Mouse (Mus musculus): ENCODE data around the gene Lrp5.

The Lrp5 gene

DNA sequence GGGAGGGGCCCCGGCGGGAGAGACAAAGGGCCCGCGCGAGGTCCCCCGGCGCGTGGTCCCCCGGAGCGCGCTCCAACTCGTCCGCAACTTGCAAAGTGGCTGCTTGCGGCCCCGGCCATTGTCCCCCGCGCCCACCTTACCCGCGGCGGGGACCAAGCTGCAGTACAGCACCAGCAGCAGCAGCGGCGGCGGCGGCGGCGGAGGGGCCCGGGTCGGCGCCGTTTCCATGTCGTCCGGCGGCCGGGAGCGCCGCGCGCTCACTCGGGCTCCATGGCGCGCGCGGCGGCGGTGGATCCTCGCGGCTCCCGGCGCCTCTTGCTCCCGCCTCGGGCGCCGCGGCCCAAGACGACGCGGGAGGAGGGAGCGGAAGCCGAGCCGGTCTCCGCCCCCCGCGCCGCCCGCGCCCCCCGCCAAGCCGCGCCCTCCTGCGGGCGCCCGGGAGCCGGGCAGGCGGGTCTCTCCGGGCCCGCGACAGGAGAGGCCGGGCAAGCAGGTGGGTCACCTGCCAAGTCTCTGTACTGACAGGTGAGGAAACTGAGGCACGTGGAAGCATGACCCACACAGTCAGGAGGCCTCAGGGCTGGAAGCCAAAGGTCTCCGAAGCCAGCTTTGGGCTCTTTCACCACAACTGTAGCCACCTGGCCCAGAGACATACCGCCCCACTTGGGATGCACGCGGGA lies at the start of gene Lrp5:
TSS of gene Lrp5 (minus strand) at position 350 of the 680 bp plus-strand sequence.
- DNase-seq (ENCODE audit: low spot score in 2 of 2), result no peak

DNA sequence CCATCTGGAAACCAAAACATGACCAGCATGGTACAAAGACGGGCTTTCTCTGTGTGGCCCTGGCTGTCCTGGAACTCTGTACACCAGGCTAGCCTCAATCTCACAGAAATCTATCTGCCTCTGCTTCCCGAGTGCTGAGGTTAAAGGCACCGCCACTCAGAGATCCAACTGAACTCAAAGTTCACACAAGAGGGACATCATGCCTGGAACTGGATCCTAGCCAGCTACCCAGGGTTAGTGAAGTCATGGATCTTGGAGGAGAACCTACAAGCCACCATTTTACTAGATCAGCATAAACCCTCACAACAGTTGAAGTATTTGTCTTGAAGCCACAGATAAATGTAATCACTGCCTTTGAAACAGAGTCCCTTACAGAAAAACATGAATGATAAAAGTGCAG lies 49.6 kb upstream of the Lrp5 start:
- no peak for DNase-seq (ENCODE audit: low spot score in 2 of 2)

DNA sequence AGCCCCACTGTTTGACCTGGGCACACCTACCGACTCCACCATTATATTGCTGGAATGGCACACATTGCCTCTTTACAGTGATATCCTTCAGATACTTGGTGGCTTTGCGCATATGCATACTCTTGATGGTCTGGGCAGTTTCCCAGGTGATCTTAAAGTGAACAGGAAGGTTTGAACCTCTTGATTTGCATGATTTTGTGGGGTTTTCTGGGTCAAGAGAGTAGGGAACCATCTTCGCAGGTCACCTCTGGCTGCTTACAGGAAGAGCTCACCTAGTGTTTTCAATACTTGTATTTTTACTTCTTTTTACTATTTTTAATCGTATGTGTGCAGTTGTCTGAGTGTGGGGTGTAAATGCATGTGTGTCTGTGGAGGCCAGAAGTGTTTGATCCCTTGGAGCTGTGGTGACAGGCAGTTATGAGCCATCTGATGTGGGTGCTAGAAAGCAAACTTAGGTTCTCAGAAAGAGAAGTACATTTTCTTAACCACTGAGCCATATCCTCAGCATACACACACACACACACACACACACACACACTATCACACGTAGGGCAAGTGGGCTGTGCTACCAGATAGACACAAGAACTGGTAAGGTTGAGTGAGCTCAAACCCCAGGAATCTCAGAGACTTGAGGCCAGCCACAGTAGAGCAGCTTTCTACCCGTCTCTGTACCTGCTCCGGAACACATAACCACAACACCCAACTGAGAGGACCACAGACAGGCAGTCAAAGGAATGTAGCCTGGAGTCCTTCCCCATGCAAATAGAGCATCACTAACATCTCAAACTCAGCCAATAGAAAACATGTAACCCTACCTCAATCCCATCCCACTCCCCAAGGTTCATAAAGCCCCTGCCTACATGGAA lies 44.6 kb upstream of the Lrp5 start:
- DNase-seq (ENCODE audit: low spot score in 2 of 2), result no peak

GRCm38 (mm10) chr19:3728901-3729300 lies 42.5 kb upstream of the Lrp5 start:
- no peak for DNase-seq (ENCODE audit: low spot score in 2 of 2)

GRCm38 (mm10) chr19:3724779-3725178 lies 38.4 kb upstream of the Lrp5 start:
- DNase-seq (ENCODE audit: low spot score in 2 of 2), result peak; percentile 71 to 76

DNA sequence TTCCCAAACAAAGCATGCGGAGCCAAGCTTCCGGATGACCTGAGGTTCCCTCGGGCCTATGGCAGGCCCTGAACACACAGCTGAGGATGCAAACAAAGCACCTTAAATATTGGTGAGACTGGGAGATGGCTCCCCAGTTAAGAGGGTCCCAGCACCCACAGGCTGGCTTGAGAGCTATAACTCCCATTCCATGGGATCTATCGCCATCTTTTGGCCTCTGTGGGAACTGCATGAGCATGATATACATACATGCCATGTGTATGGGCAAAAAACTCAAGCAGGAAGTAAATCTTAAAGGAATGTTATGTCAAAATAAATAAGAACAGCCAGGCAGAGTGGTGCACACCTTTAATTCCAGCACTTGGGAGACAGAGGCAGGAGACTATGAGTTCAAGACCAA lies 37.5 kb upstream of the Lrp5 start:
- no peak for DNase-seq (ENCODE audit: low spot score in 2 of 2)

DNA sequence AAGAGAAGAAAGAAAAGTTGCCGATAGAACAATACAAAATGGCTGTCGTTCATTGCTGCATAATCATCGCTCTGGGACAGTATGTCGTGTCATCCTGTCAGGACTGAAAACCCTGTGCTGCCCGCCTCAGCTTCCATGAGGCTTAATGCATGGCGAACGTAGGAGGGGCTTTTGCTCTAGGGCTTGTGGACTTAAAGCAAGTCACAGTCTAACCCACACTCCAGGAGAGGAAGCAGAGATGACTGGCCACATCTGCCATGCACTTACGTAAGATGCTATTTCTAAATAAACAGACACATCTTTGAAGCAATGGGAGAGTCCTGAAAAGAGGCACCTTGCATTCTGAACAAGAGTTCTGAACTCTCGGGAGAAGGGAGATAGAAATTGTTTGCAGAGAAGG lies 36.8 kb upstream of the Lrp5 start:
- DNase-seq (ENCODE audit: low spot score in 2 of 2), result no peak

- peak; percentile 38 to 66 for DNase-seq (ENCODE audit: low spot score in 2 of 2)
Observed at GRCm38 (mm10) chr19:3719362-3719891, 33.1 kb upstream of the Lrp5 start.

- DNase-seq (ENCODE audit: low spot score in 2 of 2), result peak; percentile 68 to 70
Observed at GRCm38 (mm10) chr19:3718481-3719361, 32.4 kb upstream of the Lrp5 start.

- DNase-seq (ENCODE audit: low spot score in 2 of 2), result no peak
Observed at GRCm38 (mm10) chr19:3714381-3714780, 28.0 kb upstream of the Lrp5 start.

GRCm38 (mm10) chr19:3710436-3710835 lies 24.1 kb upstream of the Lrp5 start:
- DNase-seq (ENCODE audit: low spot score in 2 of 2), result no peak

- no peak for DNase-seq (ENCODE audit: low spot score in 2 of 2)
Observed at GRCm38 (mm10) chr19:3709013-3709787, 22.8 kb upstream of the Lrp5 start.

- DNase-seq (ENCODE audit: low spot score in 2 of 2), result peak; percentile 98 to 100
Observed at GRCm38 (mm10) chr19:3708078-3709012, 22.0 kb upstream of the Lrp5 start, which contains the start of gene 1810055G02Rik. Gene 1810055G02Rik (plus strand): TSS chr19:3708293.

DNA sequence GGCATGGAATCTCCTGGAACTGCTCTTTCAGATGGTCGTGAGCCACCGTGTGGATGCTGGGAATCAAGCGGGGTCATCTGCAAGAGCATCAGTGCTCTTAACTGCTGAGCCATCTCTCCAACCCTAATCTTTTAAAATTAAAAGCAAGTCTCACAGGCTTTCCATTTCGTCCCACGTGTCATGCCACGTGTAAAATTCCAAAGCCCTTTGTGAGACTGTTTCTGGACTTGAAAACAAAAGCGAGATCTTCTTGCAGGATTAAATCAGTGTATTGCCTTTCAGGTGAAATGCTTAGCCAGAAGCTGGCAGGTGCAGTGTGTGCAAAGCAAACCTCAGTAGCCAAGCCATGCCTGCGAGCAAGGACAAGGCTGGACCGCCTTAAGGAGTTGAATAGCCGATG lies 21.2 kb upstream of the Lrp5 start:
- DNase-seq (ENCODE audit: low spot score in 2 of 2), result no peak

DNA sequence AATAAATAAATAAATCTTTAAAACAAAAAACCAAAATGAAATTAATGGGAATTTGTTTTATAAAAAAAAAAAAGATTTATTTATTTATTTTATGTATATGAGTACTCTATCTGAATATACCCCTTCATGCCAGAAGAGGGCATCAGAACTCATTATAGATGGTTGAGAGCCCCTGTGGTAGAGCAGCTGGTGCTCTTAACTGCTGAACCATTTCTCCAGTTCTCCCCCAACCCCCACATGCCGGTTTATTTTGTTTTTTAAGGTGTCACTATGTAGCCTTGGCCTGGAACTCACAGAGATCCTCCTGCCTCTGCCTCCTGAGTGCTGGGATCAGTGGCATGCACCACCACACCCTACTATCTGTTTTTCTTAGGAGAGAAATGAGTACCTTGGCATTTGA lies 19.9 kb upstream of the Lrp5 start:
- no peak for DNase-seq (ENCODE audit: low spot score in 2 of 2)

GRCm38 (mm10) chr19:3702460-3702859 lies 16.1 kb upstream of the Lrp5 start:
- no peak for DNase-seq (ENCODE audit: low spot score in 2 of 2)

DNA sequence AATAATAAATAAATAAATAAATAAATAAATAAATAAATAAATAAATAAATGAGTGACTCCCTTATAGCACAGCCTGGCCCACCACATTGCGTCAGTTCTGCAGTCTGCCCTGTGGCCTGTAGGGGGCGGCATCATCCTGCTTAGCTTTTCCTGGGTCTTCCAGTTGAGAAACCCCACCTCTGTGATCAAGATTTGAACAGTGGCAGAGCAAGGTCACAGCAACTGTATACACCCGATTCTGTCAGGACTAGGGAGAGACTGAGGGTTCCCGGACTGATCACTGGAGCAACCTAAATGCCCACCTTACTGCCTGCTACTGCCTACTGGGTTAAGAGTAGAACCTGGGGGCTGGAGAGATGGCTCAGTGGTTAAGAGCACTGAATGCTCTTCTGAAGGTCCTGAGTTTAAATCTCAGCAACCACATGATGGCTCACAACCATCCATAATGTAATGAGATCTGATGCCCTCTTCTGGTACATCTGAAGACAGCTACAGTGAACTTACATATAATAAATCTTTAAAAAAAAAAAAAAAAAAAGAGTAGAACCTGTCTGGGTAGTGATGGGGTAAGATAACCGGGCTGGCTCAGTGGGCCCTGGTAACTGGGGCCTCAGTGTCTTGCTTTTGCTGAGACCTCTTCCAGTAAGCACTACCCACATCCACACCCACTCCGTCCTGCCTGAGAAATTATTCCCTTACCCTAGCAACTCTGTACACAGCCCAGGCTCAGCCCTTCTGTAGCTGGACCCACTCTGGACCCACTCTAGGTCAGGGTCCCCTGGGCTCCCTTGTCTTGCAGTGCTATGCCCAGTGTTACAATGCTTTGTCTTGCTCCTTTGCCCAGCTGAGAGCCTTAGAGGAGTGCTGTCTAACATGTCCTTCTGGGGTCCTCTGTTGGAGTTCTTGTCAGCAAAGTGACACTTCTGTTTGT lies 13.4 kb upstream of the Lrp5 start:
- peak; percentile 64 to 73 for DNase-seq (ENCODE audit: low spot score in 2 of 2)

GRCm38 (mm10) chr19:3698035-3698434 lies 11.7 kb upstream of the Lrp5 start:
- DNase-seq (ENCODE audit: low spot score in 2 of 2), result no peak

- DNase-seq (ENCODE audit: low spot score in 2 of 2), result no peak
Observed at GRCm38 (mm10) chr19:3695976-3696375, 9.6 kb upstream of the Lrp5 start.

All from right cerebral cortex, adult 2 months (tissue).